In the genomic region with DNA sequence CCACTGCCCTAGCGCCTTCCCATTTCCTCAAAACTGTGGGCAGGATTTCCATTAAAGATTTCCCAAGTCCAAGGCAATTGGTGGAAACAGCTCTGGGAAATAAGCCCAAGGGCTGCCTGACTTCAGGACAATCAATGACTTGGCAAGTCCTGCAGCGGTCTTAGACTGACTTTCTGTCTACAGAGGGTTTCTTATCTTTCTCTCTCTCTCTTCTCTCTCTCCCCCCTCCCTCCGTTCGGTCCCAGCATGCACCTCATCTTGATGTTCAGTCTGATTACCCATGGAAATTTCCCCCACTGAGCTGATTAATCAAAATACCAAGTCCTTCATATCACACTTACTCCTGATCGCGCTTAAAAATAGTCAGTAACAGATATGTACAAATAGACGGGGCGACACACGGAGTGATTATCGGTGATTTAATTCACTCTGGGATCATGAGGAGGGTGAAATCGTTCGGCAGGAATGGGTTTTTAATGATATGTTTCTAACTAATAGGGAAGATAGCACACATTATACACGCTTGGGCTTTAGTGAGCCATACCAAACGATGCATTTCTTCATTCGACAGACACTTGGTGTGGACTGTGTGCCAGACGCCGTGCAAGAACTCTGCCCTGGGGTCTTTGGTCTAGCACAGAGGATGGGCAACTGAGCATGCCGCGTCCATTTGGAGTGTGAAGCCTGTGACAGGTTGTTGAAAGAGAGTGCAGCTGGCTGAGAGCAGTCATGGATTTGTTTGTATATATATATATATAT, we compare ENCODE assay signal across 1 mouse cellular context.
TF ChIP-seq lines count a peak whose summit lies in the region.

No protein-coding gene starts in this region.

TF ChIP-seq in MEL, 35 proteins besides CTCF, POLR2A, EP300 and RAD21:
- TF ChIP-seq ETS1 (IDR thresholded peaks at IDR 0.05; ENCODE audit: low read depth, low read length) (no peak), E2F4 (IDR thresholded peaks at IDR 0.05; ENCODE audit: borderline replicate concordance, low read depth, low read length) (no peak), MYB (IDR thresholded peaks at IDR 0.05; ENCODE audit: low read depth, low read length) (no peak), RCOR1 (IDR thresholded peaks at IDR 0.05; ENCODE audit: low read depth, low read length) (no peak), JUND (IDR thresholded peaks at IDR 0.05; ENCODE audit: low read depth, low read length) (no peak), TCF12 (IDR thresholded peaks at IDR 0.05; ENCODE audit: low read depth, low read length) (no peak), SIN3A (IDR thresholded peaks at IDR 0.05; ENCODE audit: low read length) (no peak), GATA1 (IDR thresholded peaks at IDR 0.05; ENCODE audit: low read depth, low read length) (peak; percentile 32), MYC (IDR thresholded peaks at IDR 0.05; ENCODE audit: low read depth, low read length) (no peak), ZMIZ1 (IDR thresholded peaks at IDR 0.05; ENCODE audit: low read depth, low read length) (no peak), GABPA (IDR thresholded peaks at IDR 0.05; ENCODE audit: low read depth, low read length) (no peak), CHD2 (IDR thresholded peaks at IDR 0.05; ENCODE audit: low read length) (no peak), POLR2AphosphoS5 (IDR thresholded peaks at IDR 0.05; ENCODE audit: borderline replicate concordance, low read depth, low read length) (no peak), MAZ (IDR thresholded peaks at IDR 0.05; ENCODE audit: low read depth, low read length) (peak; percentile 69; the same call in 1 of the 2 replicates), UBTF (IDR thresholded peaks at IDR 0.05; ENCODE audit: borderline replicate concordance, insufficient read depth, low read depth, low read length) (no peak), POLR2AphosphoS2 (IDR thresholded peaks at IDR 0.05; ENCODE audit: low read length) (no peak), TBP (IDR thresholded peaks at IDR 0.05; ENCODE audit: low read depth, low read length) (no peak)
